Mouse (Mus musculus) lung, embryonic 16.5 days (tissue): ENCODE data around the gene Galp. TPM values are rescaled to one million over a fixed set of nuclear protein-coding genes. Genes with fewer than 3 reads are reported as not detected.
"Not testable (repeated sequence)": the region's sequence is repeated elsewhere in the genome, so short reads cannot be mapped to it uniquely, and the experiment has no call there.

ENCODE experiments used
- ATAC-seq: fragments of 200-750 bp; cut with Nextera tagmentation; 2 replicates; pipeline ENCODE4 v1.8.0; 2017; ENCODE audit warnings: low read depth, mild to moderate bottlenecking, moderate library complexity
- H3K27ac ChIP-seq: fragments of 300-500 bp; sonication (generic); 2 replicates; pipeline ENCODE4 v1.5.1; 2014; ENCODE audit warnings: mild to moderate bottlenecking, control low read depth, low read length
- H3K27me3 ChIP-seq: fragments of 300-500 bp; sonication (generic); 2 replicates; pipeline ENCODE4 v1.6.1; 2014; ENCODE audit warnings: low read depth, low read length, mixed read lengths; ENCODE audit not compliant: control insufficient read depth, insufficient read depth
- H3K36me3 ChIP-seq: fragments of 300-500 bp; sonication (generic); 2 replicates; pipeline ENCODE4 v1.6.1; 2014; ENCODE audit warnings: low read length; ENCODE audit not compliant: control insufficient read depth, insufficient read depth
- H3K4me1 ChIP-seq: fragments of 300-500 bp; sonication (generic); replicated peaks from 2 replicates; pipeline ENCODE4 v1.6.1; 2014; ENCODE audit warnings: low read length, mixed read lengths; ENCODE audit not compliant: control insufficient read depth, insufficient read depth
- H3K4me2 ChIP-seq: fragments of 300-500 bp; sonication (generic); 2 replicates; pipeline ENCODE4 v1.6.1; 2014; ENCODE audit warnings: low read depth, low read length, control low read depth
- H3K4me3 ChIP-seq: fragments of 300-500 bp; sonication (generic); 2 replicates; pipeline ENCODE4 v1.5.1; 2014; ENCODE audit warnings: mild to moderate bottlenecking, low read length, control low read depth
- H3K9ac ChIP-seq: fragments of 300-500 bp; sonication (generic); 2 replicates; pipeline ENCODE4 v1.6.1; 2014; ENCODE audit warnings: low read length, control low read depth
- H3K9me3 ChIP-seq: fragments of 300-500 bp; sonication (generic); 2 replicates; pipeline ENCODE4 v1.6.1; 2016; ENCODE audit warnings: low read length; ENCODE audit not compliant: control insufficient read depth
- WGBS: fragments of 180-500 bp; shearing (Covaris S2); extraction: QIAGEN DNeasy Blood & Tissue Kit; methylation state at CpG from one replicate; pipeline ENCODE4 v1.1.7; 2014; 5-methylcytosine and 5-hydroxymethylcytosine counted together
- polyA plus RNA-seq: library from polyadenylated mRNA; unstranded; fragments of >200 nt; fragmentation: Nextera tagmentation; extraction: Ambion mirVana; gene quantifications from 2 replicates; pipeline ENCODE4 v1.2.1, GENCODE M21; 2015

Galp gene
- polyA plus RNA-seq, 1 experiment from 2014 or later: not detected

DNA sequence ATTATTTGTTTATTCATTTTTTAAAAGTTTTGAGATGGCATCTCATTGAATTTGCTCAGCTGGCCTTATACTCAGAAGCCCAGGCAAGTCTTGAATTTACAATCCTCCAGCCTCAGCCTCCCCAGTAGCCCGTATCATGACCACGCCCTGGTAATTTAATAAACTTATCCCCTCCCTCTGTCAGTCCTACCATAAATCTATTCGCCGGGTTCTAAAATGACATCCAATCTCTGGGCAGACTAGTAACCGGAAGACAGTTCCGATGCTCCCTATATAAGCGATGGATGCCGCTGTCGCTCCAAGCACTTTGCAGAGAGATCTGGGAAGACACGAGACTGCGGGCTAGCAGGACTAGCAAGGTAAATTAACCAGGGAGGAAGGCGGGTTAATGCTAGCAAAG, 25.1 kb downstream of the Galp start, which contains the start of gene Zscan5b:
Zscan5b (plus strand) TSS at position 301 of the 400 bp plus-strand sequence.
- no peak within 1 kb of the TSS for H3K4me2 ChIP-seq
- no peaks in the 10 kb centered on the region for H3K4me1 ChIP-seq
- H3K36me3 ChIP-seq: no peaks in the 10 kb centered on the region
- ATAC-seq: no peak
- H3K27ac ChIP-seq: no peak within 1 kb of the TSS
- 93% methylated on average over 12 of the region's 12 CpGs for WGBS
- H3K9ac ChIP-seq: no peak within 1 kb of the TSS
- H3K9me3 ChIP-seq: no peaks in the 10 kb centered on the region
- no peaks in the 10 kb centered on the region for H3K27me3 ChIP-seq
- H3K4me3 ChIP-seq: no peak within 1 kb of the TSS

GRCm38 (mm10) chr7:6228491-6228890, 31.6 kb downstream of the Galp start:
- not testable (repeated sequence) for H3K9me3 ChIP-seq

GRCm38 (mm10) chr7:6239787-6240186, 42.9 kb downstream of the Galp start:
- Histone ChIP-seq H3K4me2 (no peak overlapping the region), H3K36me3 (no peaks in the 10 kb centered on the region), H3K4me3 (no peak overlapping the region), H3K9ac (no peak overlapping the region), H3K4me1 (no peaks in the 10 kb centered on the region), H3K9me3 (no peaks in the 10 kb centered on the region), H3K27me3 (no peaks in the 10 kb centered on the region), H3K27ac (no peak overlapping the region)
- no peak for ATAC-seq
- 41% methylated on average over 11 of the region's 11 CpGs for WGBS

More at GRCm38 (mm10) chr7:6228491-6228890, 31.6 kb downstream of the Galp start:
- not testable (repeated sequence) for ATAC-seq, H3K4me1 ChIP-seq, H3K4me3 ChIP-seq, H3K4me2 ChIP-seq, H3K9ac ChIP-seq, H3K27me3 ChIP-seq, H3K36me3 ChIP-seq, H3K27ac ChIP-seq
- WGBS: 56% methylated on average over 8 of the region's 8 CpGs

GRCm38 (mm10) chr7:6240841-6241425, 44.0 kb downstream of the Galp start:
- not testable (repeated sequence) for H3K4me2 ChIP-seq, H3K9ac ChIP-seq

DNA sequence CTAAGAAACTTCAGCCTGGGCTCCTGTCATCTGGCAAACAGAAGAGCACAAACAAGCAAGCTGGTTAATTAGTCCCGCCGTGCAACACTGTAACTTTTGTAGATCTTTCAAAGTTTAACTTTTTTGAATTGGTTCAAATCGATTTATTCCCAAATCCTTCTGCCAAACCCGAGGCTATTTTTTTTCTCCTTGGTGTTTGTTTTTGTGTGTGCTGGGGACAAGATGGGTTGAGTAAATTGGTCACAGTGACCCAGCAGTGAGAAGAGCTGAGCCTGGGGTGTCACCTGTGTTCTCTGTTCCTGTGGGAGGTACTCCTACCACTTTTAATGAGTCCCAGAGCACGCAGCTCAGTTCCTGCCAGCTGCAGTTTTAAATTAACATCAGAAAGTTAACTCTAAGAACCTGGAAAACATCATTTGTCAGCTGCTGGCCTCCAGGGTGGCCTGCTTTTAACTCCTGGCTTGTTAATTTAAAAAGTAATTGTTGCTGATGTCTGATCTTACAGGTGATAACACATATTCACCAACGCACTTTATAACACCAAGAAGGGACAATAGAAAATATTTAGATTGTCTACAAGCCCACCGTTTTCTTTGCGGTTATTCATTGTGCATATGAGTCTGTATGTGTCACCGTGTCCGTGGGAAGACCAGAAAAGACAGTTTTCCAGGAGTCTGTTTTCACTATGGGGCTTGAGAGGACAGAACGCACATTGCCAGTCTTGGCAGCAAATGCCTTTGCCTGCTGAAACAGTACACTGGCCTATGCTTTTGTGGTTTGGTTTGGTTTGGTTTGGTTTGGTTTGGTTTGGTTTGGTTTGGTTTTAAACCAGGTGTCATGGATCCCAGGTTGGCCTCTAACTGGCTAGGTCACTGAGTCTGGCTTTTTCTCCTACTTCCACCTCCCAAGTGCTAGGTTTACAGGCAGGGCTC, 47.7 kb downstream of the Galp start:
- H3K4me2 ChIP-seq: no peak overlapping the region
- H3K4me3 ChIP-seq: no peak overlapping the region
- no peak overlapping the region for H3K27ac ChIP-seq
- no peaks in the 10 kb centered on the region for H3K9me3 ChIP-seq
- H3K27me3 ChIP-seq: no peaks in the 10 kb centered on the region
- ATAC-seq: no peak
- no peaks in the 10 kb centered on the region for H3K36me3 ChIP-seq
- WGBS: 33% methylated on average over 11 of the region's 11 CpGs
- H3K9ac ChIP-seq: no peak overlapping the region
- H3K4me1 ChIP-seq: no peaks in the 10 kb centered on the region

More at GRCm38 (mm10) chr7:6240841-6241425, 44.0 kb downstream of the Galp start:
- H3K9me3 ChIP-seq, H3K27ac ChIP-seq, H3K4me3 ChIP-seq, H3K27me3 ChIP-seq, ATAC-seq, H3K4me1 ChIP-seq, H3K36me3 ChIP-seq: not testable (repeated sequence)
- WGBS: 10% methylated on average over 1 of the region's 1 CpGs

GRCm38 (mm10) chr7:6252410-6252809, 55.5 kb downstream of the Galp start, which contains the start of gene Epp13:
Gene Epp13 (plus strand): TSS chr7:6252710.
- H3K9me3 ChIP-seq: no peaks in the 10 kb centered on the region
- no peak within 1 kb of the TSS for H3K4me3 ChIP-seq
- ATAC-seq: no peak
- no peak within 1 kb of the TSS for H3K27ac ChIP-seq
- WGBS: 75% methylated on average over 6 of the region's 6 CpGs
- H3K27me3 ChIP-seq: no peaks in the 10 kb centered on the region
- no peaks in the 10 kb centered on the region for H3K36me3 ChIP-seq
- no peak within 1 kb of the TSS for H3K9ac ChIP-seq
- H3K4me1 ChIP-seq: no peaks in the 10 kb centered on the region
- no peak within 1 kb of the TSS for H3K4me2 ChIP-seq

DNA sequence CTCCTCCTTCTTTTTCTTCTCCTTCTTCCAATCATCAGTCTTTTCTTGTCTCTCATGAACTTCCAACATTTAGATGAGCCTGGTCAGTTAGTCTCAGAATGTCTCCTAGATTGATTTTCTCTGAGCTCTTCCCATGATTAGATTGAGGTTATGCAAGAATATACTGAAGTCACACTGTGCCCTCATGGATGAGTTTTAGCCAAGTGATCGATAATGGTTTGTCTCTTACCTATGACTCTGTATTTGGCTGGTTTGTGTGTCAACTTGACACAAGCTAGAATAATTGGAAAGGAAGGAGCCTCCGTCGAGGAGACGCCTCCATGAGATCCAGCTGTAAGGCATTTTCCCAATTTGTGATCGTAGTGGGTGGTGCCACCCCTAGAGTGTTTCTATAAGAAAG, 57.6 kb downstream of the Galp start:
- no peak overlapping the region for H3K9ac ChIP-seq
- WGBS: 91% methylated on average over 5 of the region's 5 CpGs
- no peak overlapping the region for H3K4me2 ChIP-seq
- no peaks in the 10 kb centered on the region for H3K4me1 ChIP-seq
- ATAC-seq: no peak
- no peaks in the 10 kb centered on the region for H3K36me3 ChIP-seq
- H3K27me3 ChIP-seq: no peaks in the 10 kb centered on the region
- no peaks in the 10 kb centered on the region for H3K9me3 ChIP-seq
- H3K4me3 ChIP-seq: no peak overlapping the region
- no peak overlapping the region for H3K27ac ChIP-seq

DNA sequence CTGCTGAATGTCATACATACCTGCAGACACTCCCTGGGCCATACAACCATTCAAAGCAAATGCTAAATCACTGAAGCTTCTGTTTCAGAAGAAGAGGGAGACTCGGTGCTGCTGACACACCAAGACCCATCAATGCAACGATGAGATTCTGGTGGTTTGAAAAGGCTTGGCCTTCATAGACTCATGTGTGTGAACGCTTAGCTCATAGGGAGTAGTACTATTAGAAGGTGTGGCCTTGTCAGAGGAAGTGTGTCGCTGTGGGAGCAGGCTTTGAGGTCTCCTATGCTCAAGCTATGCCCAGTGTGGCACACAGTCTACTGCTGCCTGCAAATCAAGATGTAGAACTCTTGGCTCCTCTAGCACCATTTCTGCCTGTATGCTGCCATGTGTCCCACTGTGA, 60.5 kb downstream of the Galp start:
- H3K4me3 ChIP-seq: no peak overlapping the region
- no peaks in the 10 kb centered on the region for H3K4me1 ChIP-seq
- H3K4me2 ChIP-seq: no peak overlapping the region
- ATAC-seq: no peak
- no peaks in the 10 kb centered on the region for H3K9me3 ChIP-seq
- no peaks in the 10 kb centered on the region for H3K27me3 ChIP-seq
- 75% methylated on average over 4 of the region's 4 CpGs for WGBS
- no peak overlapping the region for H3K27ac ChIP-seq
- H3K36me3 ChIP-seq: no peaks in the 10 kb centered on the region
- H3K9ac ChIP-seq: no peak overlapping the region
